Mouse (Mus musculus) sigmoid colon, adult 10 weeks (tissue): Measurements from ENCODE around the gene Tbcc. TPM values are rescaled to one million over a fixed set of nuclear protein-coding genes. Genes with fewer than 3 reads are reported as not detected.

Experiments
- polyA plus RNA-seq: library from polyadenylated mRNA; stranded (reverse); fragments of 350-450 nt; fragmentation: Illumina TruSeq; extraction: RNeasy Lipid Tissue Mini Kit (QIAGEN cat#74804); gene quantifications from one replicate; pipeline ENCODE4 v1.2.3, GENCODE M21; 2014; ENCODE audit warnings: low read depth, low replicate concordance

Gene Tbcc
- 0.66 TPM for polyA plus RNA-seq

GRCm38 (mm10) chr17:46890116-46890815 lies at the start of gene Tbcc:
Gene Tbcc, plus strand, starts transcription at chr17:46890684.

DNA sequence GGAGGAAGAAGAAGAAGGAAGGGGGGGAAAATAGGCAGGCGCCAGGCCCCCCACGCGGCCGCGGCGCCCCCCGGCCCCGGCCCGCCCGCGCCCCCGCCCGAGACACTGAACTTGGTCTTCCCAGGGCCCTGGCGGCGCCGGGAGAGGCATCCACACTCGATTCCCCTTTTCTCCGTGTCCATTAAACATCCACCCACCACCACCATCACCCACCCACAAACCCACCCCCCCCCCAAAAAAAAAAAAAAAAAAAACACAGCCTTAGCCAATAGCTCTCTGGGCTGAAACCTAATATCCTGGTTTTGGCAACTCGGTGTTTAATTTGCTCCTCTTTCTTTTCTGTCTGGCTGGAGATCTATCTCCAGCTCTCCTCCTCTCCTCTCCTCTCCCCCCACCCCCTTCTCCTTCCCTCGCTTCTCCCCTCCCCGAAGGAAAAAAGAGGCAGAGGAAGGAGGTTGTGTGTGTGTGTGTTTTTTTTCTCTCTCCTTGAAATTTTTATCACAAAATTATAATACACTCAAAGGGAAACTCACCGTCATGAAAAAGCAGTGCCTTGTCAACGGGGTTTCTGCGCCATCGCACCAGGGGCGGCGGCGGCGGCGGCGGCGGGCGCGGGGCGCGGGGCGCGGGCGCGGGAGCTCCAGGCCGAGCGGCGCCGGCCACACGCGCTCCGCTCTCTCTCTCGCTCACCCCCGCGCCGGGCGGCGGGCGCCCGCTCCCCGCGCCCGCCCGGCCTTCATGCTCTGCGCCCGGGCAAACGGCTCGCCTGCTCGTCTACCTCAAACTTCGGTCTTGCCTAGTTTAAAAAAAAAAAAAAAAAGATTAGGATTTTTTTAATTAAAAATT lies 32.4 kb upstream of the Tbcc start, which contains the start of gene Bicral:
Gene Bicral, minus strand, starts transcription at position 580 of the 846 bp plus-strand sequence.

DNA sequence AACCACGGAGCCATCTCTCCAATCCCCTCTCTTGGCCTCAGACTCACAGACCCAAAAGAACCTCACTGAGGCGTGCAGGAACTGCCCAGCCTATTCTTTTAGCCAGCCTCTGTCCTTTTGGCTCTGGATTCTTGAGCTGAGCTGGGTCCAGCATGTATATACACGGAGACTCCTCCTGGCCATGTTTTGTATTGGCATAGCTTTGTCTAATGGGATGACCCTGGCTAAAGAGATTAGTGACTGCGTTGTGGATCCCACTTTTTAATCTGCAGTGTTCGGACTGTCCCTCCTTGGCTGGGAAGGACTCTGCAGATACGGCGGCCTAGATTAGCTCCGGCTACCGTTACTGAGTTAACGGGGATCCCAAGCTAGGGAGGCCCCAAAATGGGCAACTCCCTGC lies 19.7 kb downstream of the Tbcc start, which contains the start of gene Prph2:
Gene Prph2, plus strand, starts transcription at position 274 of the 400 bp plus-strand sequence.

Other genes with a start within 250 kb of the Tbcc start
- gene Klc4, start 244.7 kb upstream of the Tbcc start, polyA plus RNA-seq: 0.41 TPM
- gene Mrpl2, start 244.5 kb upstream of the Tbcc start, polyA plus RNA-seq: 0.95 TPM
- 0.19 TPM for gene Cul7, start 240.3 kb upstream of the Tbcc start, polyA plus RNA-seq
- gene Rrp36, start 216.3 kb upstream of the Tbcc start, polyA plus RNA-seq: 3.3 TPM
- 4.2 TPM for gene Mea1, start 211.9 kb upstream of the Tbcc start, polyA plus RNA-seq
- 5.9 TPM for gene Klhdc3, start 209.8 kb upstream of the Tbcc start, polyA plus RNA-seq
- 8.6 TPM for gene Ppp2r5d, start 185.6 kb upstream of the Tbcc start, polyA plus RNA-seq
- gene Pex6, start 179.2 kb upstream of the Tbcc start, polyA plus RNA-seq: 0.50 TPM
- not detected for gene Gnmt, start 161.5 kb upstream of the Tbcc start, polyA plus RNA-seq
- 3.1 TPM for gene Cnpy3, start 138.5 kb upstream of the Tbcc start, polyA plus RNA-seq
- not detected for gene Ptcra, start 127.0 kb upstream of the Tbcc start, polyA plus RNA-seq
- gene 2310039H08Rik, start 118.0 kb upstream of the Tbcc start, polyA plus RNA-seq: 13.0 TPM
- gene Rpl7l1, start 108.0 kb upstream of the Tbcc start, polyA plus RNA-seq: 25.2 TPM
- gene Bicral, start 32.2 kb upstream of the Tbcc start, polyA plus RNA-seq: 11.0 TPM
- not detected for gene Prph2, start 19.8 kb downstream of the Tbcc start, polyA plus RNA-seq
- gene Ubr2, start 119.9 kb downstream of the Tbcc start, polyA plus RNA-seq: 27.8 TPM